Mouse (Mus musculus): ENCODE results near the gene Lgi1. TPM values are rescaled to one million over a fixed set of nuclear protein-coding genes. Genes with fewer than 3 reads are reported as not detected.

Lgi1 gene
- polyA plus RNA-seq, 1 experiment from 2014 or later, result 1.4 TPM

DNA sequence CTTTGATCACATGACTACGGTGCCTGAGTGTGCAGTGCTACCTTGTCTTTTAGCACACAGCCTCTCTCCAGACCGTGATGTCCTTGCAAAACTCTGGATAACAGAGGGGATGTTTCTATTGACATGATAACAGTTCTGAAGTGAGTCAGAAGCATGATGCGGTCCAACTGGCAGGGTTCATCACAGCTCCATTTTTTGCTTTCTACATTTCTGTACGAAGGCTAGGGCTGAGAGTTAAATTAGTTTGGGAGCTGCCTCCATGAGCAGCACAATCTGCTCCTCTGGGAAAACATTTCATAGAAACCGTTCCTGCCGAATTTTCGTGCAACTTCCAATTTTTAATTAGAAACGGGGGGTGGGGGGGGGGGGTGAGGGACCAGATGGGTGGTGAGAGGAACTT is 14.7 kb upstream of the Lgi1 start:
- Histone ChIP-seq H3K9me3 (replicated peaks; ENCODE audit: control insufficient read depth, low read length) (no peaks in the 10 kb centered on the region), H3K4me2 (ENCODE audit: low read depth, low read length) (no peak overlapping the region), H3K36me3 (replicated peaks; ENCODE audit: control insufficient read depth, insufficient read depth, low read depth, low read length) (no peaks in the 10 kb centered on the region), H3K4me3 (ENCODE audit: low read depth, low read length) (no peak overlapping the region), H3K9ac (replicated peaks; ENCODE audit: low read length) (no peak overlapping the region), H3K4me1 (ENCODE audit: control insufficient read depth, insufficient read depth, low read length) (no peaks in the 10 kb centered on the region), H3K27me3 (ENCODE audit: control insufficient read depth, insufficient read depth, low read length) (no peaks in the 10 kb centered on the region), H3K27ac (replicated peaks; ENCODE audit: low read depth, low read length) (no peak overlapping the region)
- ATAC-seq (replicated peaks; ENCODE audit: insufficient number of reproducible peaks, low FRiP score, low TSS enrichment, low read depth), result no peak
- 81% methylated on average over 8 of the region's 8 CpGs for WGBS
- no peak for DNase-seq (ENCODE audit: low spot score)

DNA sequence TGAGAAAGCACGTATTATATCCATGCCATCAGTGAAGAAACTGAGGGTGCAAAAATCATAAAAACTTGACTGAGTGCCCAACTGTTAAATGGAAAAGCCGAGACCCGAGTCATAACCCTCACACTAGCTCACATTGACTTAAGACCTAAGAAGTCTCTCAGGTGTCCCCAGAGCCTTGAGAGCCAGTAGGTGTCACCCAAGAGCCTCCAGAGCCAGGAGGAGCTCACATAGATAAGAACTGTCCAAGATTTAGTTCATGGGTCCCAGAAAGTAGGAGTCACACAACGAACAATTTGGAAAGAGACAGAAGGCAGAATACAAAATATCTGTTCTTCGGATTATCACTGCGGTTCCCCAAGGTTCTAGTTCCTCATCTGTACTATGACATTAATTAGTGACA is 10.5 kb upstream of the Lgi1 start:
- no peaks in the 10 kb centered on the region for H3K9me3 ChIP-seq (replicated peaks; ENCODE audit: control insufficient read depth, low read length)
- H3K4me3 ChIP-seq (ENCODE audit: low read depth, low read length), result no peak overlapping the region
- H3K9ac ChIP-seq (replicated peaks; ENCODE audit: low read length), result no peak overlapping the region
- peak; percentile 50 for DNase-seq (ENCODE audit: low spot score)
- H3K27me3 ChIP-seq (ENCODE audit: control insufficient read depth, insufficient read depth, low read length), result no peaks in the 10 kb centered on the region
- H3K27ac ChIP-seq (replicated peaks; ENCODE audit: low read depth, low read length), result no peak overlapping the region
- no peaks in the 10 kb centered on the region for H3K4me1 ChIP-seq (ENCODE audit: control insufficient read depth, insufficient read depth, low read length)
- H3K4me2 ChIP-seq (ENCODE audit: low read depth, low read length), result no peak overlapping the region
- H3K36me3 ChIP-seq (replicated peaks; ENCODE audit: control insufficient read depth, insufficient read depth, low read depth, low read length), result no peaks in the 10 kb centered on the region
- 63% methylated on average over 6 of the region's 6 CpGs for WGBS
- no peak for ATAC-seq (replicated peaks; ENCODE audit: insufficient number of reproducible peaks, low FRiP score, low TSS enrichment, low read depth)

DNA sequence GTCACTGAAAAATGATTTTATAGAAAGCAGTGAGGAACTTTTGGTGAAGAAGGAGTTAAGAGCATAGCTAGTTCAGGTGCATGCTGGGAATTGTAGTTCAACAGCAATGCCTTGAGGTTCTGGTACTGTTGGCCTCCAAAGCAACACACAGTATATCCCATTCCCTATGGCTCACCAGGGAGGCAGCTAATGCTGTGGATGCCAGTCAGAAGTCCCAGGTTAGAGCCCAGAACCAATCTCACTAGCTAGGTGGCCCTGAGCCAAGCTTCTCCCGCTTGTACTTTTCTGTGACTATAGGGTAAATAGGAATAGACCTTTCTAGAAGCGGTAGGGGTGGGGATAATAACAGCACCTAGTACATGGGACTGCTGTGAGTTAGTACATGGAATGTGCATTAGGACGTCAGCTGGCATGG is 5.7 kb upstream of the Lgi1 start:
- DNase-seq (ENCODE audit: low spot score) (no peak), ATAC-seq (replicated peaks; ENCODE audit: insufficient number of reproducible peaks, low FRiP score, low TSS enrichment, low read depth) (no peak)
- Histone ChIP-seq H3K9ac (replicated peaks; ENCODE audit: low read length) (no peak overlapping the region), H3K27ac (replicated peaks; ENCODE audit: low read depth, low read length) (no peak overlapping the region), H3K36me3 (replicated peaks; ENCODE audit: control insufficient read depth, insufficient read depth, low read depth, low read length) (no peaks in the 10 kb centered on the region), H3K4me3 (ENCODE audit: low read depth, low read length) (no peak overlapping the region), H3K9me3 (replicated peaks; ENCODE audit: control insufficient read depth, low read length) (no peaks in the 10 kb centered on the region), H3K4me2 (ENCODE audit: low read depth, low read length) (no peak overlapping the region), H3K4me1 (ENCODE audit: control insufficient read depth, insufficient read depth, low read length) (no peaks in the 10 kb centered on the region), H3K27me3 (ENCODE audit: control insufficient read depth, insufficient read depth, low read length) (no peaks in the 10 kb centered on the region)
- 90% methylated on average over 3 of the region's 3 CpGs for WGBS

DNA sequence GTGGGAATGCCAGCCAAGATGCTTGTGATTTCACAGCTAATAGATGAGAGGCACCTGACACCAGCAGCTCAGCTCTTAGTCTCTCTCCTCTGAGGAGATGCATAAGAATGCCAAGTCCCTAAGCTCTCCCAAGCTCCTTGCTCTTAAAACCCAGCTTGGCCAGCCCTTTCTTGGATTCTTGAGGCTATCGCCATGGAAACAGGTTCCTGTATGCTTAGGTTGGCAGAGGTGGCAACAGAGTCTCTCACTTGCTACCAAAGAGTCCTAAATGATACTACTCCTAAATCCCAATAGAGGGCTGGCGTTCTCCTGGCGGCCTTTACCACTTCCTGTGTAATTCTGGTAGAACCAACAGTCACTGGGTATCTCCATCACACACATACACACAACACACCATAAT is 4.9 kb upstream of the Lgi1 start:
- Histone ChIP-seq H3K27me3 (ENCODE audit: control insufficient read depth, insufficient read depth, low read length) (no peaks in the 10 kb centered on the region), H3K27ac (replicated peaks; ENCODE audit: low read depth, low read length) (no peak overlapping the region), H3K36me3 (replicated peaks; ENCODE audit: control insufficient read depth, insufficient read depth, low read depth, low read length) (no peaks in the 10 kb centered on the region), H3K4me1 (ENCODE audit: control insufficient read depth, insufficient read depth, low read length) (no peaks in the 10 kb centered on the region), H3K9ac (replicated peaks; ENCODE audit: low read length) (no peak overlapping the region), H3K9me3 (replicated peaks; ENCODE audit: control insufficient read depth, low read length) (no peaks in the 10 kb centered on the region), H3K4me2 (ENCODE audit: low read depth, low read length) (no peak overlapping the region), H3K4me3 (ENCODE audit: low read depth, low read length) (no peak overlapping the region)
- ATAC-seq (replicated peaks; ENCODE audit: insufficient number of reproducible peaks, low FRiP score, low TSS enrichment, low read depth), result no peak
- 76% methylated on average over 3 of the region's 3 CpGs for WGBS
- DNase-seq (ENCODE audit: low spot score), result no peak

DNA sequence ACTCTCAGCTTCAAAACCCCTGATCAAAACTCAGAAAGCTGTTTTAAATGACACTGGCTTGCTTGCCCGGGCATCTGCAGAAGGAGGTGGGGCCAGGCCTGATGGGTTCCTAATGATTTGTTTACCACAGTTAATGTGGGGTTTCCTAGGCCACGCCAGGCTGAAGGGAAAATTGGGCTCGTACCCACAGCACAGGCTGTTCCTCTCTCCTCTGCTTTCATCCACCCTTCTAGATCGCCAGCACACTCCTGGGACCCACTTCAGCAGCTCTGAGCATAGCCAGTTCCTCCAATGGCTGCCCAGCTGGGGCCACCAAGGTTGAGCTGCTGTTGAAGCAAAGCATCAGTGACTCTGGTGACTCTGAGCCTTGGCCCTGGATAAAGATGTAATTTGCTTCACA is 4.0 kb upstream of the Lgi1 start:
- H3K4me3 ChIP-seq (ENCODE audit: low read depth, low read length), result no peak overlapping the region
- 60% methylated on average over 4 of the region's 4 CpGs for WGBS
- DNase-seq (ENCODE audit: low spot score), result no peak
- H3K4me2 ChIP-seq (ENCODE audit: low read depth, low read length), result no peak overlapping the region
- no peaks in the 10 kb centered on the region for H3K4me1 ChIP-seq (ENCODE audit: control insufficient read depth, insufficient read depth, low read length)
- ATAC-seq (replicated peaks; ENCODE audit: insufficient number of reproducible peaks, low FRiP score, low TSS enrichment, low read depth), result no peak
- H3K27me3 ChIP-seq (ENCODE audit: control insufficient read depth, insufficient read depth, low read length), result no peaks in the 10 kb centered on the region
- H3K36me3 ChIP-seq (replicated peaks; ENCODE audit: control insufficient read depth, insufficient read depth, low read depth, low read length), result no peaks in the 10 kb centered on the region
- no peak overlapping the region for H3K27ac ChIP-seq (replicated peaks; ENCODE audit: low read depth, low read length)
- no peak overlapping the region for H3K9ac ChIP-seq (replicated peaks; ENCODE audit: low read length)
- no peaks in the 10 kb centered on the region for H3K9me3 ChIP-seq (replicated peaks; ENCODE audit: control insufficient read depth, low read length)

DNA sequence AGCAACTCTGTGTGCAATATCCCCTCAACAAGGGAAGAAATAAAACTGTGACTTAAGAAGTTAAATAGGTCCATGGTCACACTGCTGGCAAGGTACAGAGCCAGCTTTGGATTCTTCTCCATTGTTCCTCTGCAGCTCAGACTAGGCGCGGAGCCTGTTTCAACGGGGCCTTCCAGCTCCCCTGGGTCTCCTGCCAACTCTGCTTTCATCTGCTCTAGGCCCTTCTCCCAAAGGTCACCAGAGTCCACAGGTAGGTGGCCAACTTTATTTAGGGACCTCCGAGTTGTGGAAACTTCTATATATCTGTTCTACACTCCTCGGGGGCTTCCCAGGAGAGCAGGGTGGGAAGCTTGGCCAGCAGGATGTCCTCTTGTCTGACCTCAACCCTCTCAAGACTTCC is 3.0 kb upstream of the Lgi1 start:
- no peaks in the 10 kb centered on the region for H3K27me3 ChIP-seq (ENCODE audit: control insufficient read depth, insufficient read depth, low read length)
- no peaks in the 10 kb centered on the region for H3K36me3 ChIP-seq (replicated peaks; ENCODE audit: control insufficient read depth, insufficient read depth, low read depth, low read length)
- DNase-seq (ENCODE audit: low spot score), result no peak
- no peak overlapping the region for H3K9ac ChIP-seq (replicated peaks; ENCODE audit: low read length)
- no peak overlapping the region for H3K4me2 ChIP-seq (ENCODE audit: low read depth, low read length)
- H3K9me3 ChIP-seq (replicated peaks; ENCODE audit: control insufficient read depth, low read length), result no peaks in the 10 kb centered on the region
- ATAC-seq (replicated peaks; ENCODE audit: insufficient number of reproducible peaks, low FRiP score, low TSS enrichment, low read depth), result no peak
- no peak overlapping the region for H3K27ac ChIP-seq (replicated peaks; ENCODE audit: low read depth, low read length)
- H3K4me3 ChIP-seq (ENCODE audit: low read depth, low read length), result no peak overlapping the region
- WGBS, result 83% methylated on average over 5 of the region's 5 CpGs
- H3K4me1 ChIP-seq (ENCODE audit: control insufficient read depth, insufficient read depth, low read length), result no peaks in the 10 kb centered on the region

DNA sequence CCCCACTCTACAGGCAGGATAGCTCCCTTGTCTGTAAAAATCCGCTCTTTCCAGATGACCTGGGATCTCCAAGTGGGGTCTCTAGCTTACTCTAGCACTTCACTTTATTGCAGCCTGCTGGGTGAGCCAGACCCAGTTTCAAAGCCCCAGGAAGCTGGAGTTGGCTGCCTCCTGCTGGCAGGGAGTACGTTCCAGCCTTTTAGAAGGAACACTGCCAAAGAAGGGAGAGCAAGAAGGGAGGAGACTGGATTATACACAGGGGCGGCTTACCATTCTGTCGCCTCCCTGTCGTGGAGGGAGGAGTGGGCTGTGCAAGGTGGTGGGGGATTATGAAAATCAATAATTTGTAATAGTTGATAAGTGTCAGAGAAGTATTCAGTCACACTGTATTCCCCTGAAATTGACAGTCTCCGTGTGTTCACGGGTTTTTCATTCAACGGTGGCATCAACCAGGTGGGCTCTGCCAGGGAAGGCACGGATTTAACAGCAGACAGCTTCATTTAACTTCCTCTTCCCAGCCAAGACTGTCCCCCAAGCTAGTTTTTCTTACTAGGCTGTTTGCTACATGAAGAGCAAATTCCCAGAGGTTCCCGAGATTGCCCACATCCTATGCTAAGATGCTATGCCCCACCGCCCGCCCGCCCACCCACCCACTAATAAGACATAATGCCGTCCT is 369 bp upstream of the Lgi1 start:
- Histone ChIP-seq H3K9ac (replicated peaks; ENCODE audit: low read length) (no peak overlapping the region), H3K36me3 (replicated peaks; ENCODE audit: control insufficient read depth, insufficient read depth, low read depth, low read length) (no peaks in the 10 kb centered on the region), H3K4me1 (ENCODE audit: control insufficient read depth, insufficient read depth, low read length) (no peaks in the 10 kb centered on the region), H3K4me2 (ENCODE audit: low read depth, low read length) (peak overlapping the region; percentile 1), H3K27ac (replicated peaks; ENCODE audit: low read depth, low read length) (no peak overlapping the region), H3K9me3 (replicated peaks; ENCODE audit: control insufficient read depth, low read length) (no peaks in the 10 kb centered on the region), H3K27me3 (ENCODE audit: control insufficient read depth, insufficient read depth, low read length) (no peaks in the 10 kb centered on the region), H3K4me3 (ENCODE audit: low read depth, low read length) (no peak overlapping the region)
- ATAC-seq (replicated peaks; ENCODE audit: insufficient number of reproducible peaks, low FRiP score, low TSS enrichment, low read depth) (no peak), DNase-seq (ENCODE audit: low spot score) (peak; percentile 45)
- 22% methylated on average over 14 of the region's 14 CpGs for WGBS

DNA sequence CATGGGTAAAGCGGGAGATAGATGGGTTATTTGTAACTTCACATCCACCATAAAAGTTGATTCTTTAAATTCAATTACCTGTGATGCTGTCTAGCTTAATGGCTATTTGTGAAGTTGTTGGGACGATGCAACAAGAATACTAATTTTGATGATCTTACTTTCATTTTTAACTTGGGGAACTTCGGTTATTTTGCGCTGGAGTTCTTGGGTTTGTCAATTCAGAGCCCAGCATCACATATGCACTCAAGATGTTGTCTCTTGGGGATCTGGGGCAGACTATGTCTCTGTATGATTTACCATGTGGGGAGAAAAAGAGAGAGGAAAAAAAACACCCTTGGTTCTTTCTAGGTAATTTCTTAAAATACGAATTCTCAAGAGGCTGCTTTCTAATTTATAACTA is 1.4 kb downstream of the Lgi1 start:
- ATAC-seq (replicated peaks; ENCODE audit: insufficient number of reproducible peaks, low FRiP score, low TSS enrichment, low read depth), result no peak
- H3K4me2 ChIP-seq (ENCODE audit: low read depth, low read length), result no peak overlapping the region
- H3K27me3 ChIP-seq (ENCODE audit: control insufficient read depth, insufficient read depth, low read length), result no peaks in the 10 kb centered on the region
- WGBS, result 77% methylated on average over 5 of the region's 5 CpGs
- H3K27ac ChIP-seq (replicated peaks; ENCODE audit: low read depth, low read length), result no peak overlapping the region
- no peaks in the 10 kb centered on the region for H3K4me1 ChIP-seq (ENCODE audit: control insufficient read depth, insufficient read depth, low read length)
- H3K9me3 ChIP-seq (replicated peaks; ENCODE audit: control insufficient read depth, low read length), result no peaks in the 10 kb centered on the region
- no peak for DNase-seq (ENCODE audit: low spot score)
- no peaks in the 10 kb centered on the region for H3K36me3 ChIP-seq (replicated peaks; ENCODE audit: control insufficient read depth, insufficient read depth, low read depth, low read length)
- no peak overlapping the region for H3K4me3 ChIP-seq (ENCODE audit: low read depth, low read length)
- no peak overlapping the region for H3K9ac ChIP-seq (replicated peaks; ENCODE audit: low read length)
